Mouse (Mus musculus): Measurements from ENCODE around the gene Tmem214.

- TF ChIP-seq GATA1 (IDR thresholded peaks at IDR 0.05; ENCODE audit: borderline replicate concordance, low read length): no peak
- no peak for TF ChIP-seq FLI1 (IDR thresholded peaks at IDR 0.05; ENCODE audit: low read length)
Measured at GRCm38 (mm10) chr5:30878616-30879015, 10.8 kb downstream of the Tmem214 start.

All from megakaryocyte, embryonic 14.5 days (primary cell).